Mouse (Mus musculus) liver, embryonic 14 days (tissue): ENCODE data around the gene Dync1li1. TPM values are rescaled to one million over a fixed set of nuclear protein-coding genes. Genes with fewer than 3 reads are reported as not detected.

Experiments
- polyA plus RNA-seq: library from polyadenylated mRNA; depleted of rRNA; stranded (reverse); fragments of >200 nt; gene quantifications from 2 replicates; pipeline ENCODE4 v1.2.3, GENCODE M21; 2012; rRNA removed

Gene Dync1li1
- 9.8 and 11.8 TPM in 2 replicates for polyA plus RNA-seq

GRCm38 (mm10) chr9:114688252-114688952, at the start of gene Dync1li1:
Dync1li1 (plus strand) TSS chr9:114688790.

GRCm38 (mm10) chr9:114639839-114640646, 48.5 kb upstream of the Dync1li1 start, which contains the start of gene Cnot10:
Cnot10 (minus strand) TSS chr9:114640184.

GRCm38 (mm10) chr9:114731011-114731755, 42.6 kb downstream of the Dync1li1 start, which contains the start of gene Cmtm6:
Cmtm6 (plus strand) TSS chr9:114731116.

Other genes with a start within 250 kb of the Dync1li1 start
- gene Ccr4, start 183.9 kb upstream of the Dync1li1 start, polyA plus RNA-seq: 0.01 and 0.03 TPM in 2 replicates
- gene C130032M10Rik, start 173.1 kb upstream of the Dync1li1 start, polyA plus RNA-seq: not detected in 2 replicates
- 0.80 and 0.84 TPM in 2 replicates for gene Trim71, start 124.4 kb upstream of the Dync1li1 start, polyA plus RNA-seq
- gene Cnot10, start 48.6 kb upstream of the Dync1li1 start, polyA plus RNA-seq: 21.4 and 23.2 TPM in 2 replicates
- gene Cmtm6, start 42.3 kb downstream of the Dync1li1 start, polyA plus RNA-seq: 10.3 and 12.5 TPM in 2 replicates
- 30.2 and 38.2 TPM in 2 replicates for gene Cmtm7, start 93.1 kb downstream of the Dync1li1 start, polyA plus RNA-seq
- 13.7 and 16.8 TPM in 2 replicates for gene Cmtm8, start 155.4 kb downstream of the Dync1li1 start, polyA plus RNA-seq
- gene Gpd1l, start 245.2 kb downstream of the Dync1li1 start, polyA plus RNA-seq: 4.3 and 5.1 TPM in 2 replicates